Mouse (Mus musculus): ENCODE results near the gene Ivl. TPM values are rescaled to one million over a fixed set of nuclear protein-coding genes. Genes with fewer than 3 reads are reported as not detected.

Ivl gene
- total RNA-seq (2021), result not detected
- long read RNA-seq, result 0 reads

DNA sequence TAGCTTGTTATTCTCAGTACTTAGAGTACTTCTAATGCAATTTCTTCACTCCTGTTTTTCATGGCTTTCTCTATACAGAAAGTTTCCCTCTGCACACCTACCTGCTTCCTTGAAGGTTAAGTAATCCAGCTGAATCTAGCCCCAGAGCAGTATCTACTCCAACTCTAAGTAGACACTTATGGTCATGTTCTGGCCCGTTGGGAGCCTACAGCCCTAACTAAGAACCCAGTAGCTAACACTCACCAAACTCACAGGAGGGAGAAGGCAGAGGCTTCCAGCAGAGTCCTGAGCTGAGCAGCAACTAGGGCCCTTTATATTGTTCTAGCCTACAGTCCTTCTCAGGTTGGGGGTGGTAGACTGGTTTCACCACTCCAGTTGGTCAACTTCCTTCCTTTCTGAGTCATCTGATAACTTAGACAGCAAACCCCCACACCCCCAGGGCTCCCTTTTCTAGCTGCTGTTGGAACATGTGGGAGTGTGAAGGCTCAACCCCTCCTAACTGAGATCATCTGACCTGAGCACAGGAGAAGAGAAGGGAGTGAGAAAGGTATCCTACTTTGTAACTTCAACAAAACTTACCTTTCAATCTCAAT is at the start of gene Ivl:
Ivl (minus strand) TSS at position 287 of the 593 bp plus-strand sequence.
- DNase-seq (ENCODE audit: low spot score in 2 of 2), result no peak

DNA sequence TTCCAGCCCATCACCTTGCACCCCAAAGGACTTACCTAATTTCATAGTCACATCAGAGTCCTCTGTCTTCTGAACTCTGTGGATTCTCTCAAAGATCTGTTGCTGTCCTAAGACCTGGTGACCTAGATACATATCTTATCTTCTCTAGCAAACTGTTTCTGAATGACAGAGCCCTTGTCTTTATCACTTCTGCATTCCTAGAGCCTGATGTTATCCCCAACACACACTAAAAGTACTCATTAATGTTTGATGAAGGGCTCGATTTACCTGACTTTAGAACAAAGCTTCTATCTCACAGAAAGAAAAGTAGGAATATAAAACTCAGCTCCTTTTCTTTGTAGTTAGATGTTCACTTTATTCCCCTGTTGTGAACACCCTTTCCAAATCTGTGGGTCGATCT is 48.0 kb upstream of the Ivl start, which contains the start of gene Lce6a:
Lce6a (minus strand) TSS at position 101 of the 400 bp plus-strand sequence.
- DNase-seq (ENCODE audit: low spot score in 2 of 2), result no peak

GRCm38 (mm10) chr3:92609804-92610203 is 36.3 kb upstream of the Ivl start:
- DNase-seq (ENCODE audit: low spot score in 2 of 2), result no peak

GRCm38 (mm10) chr3:92607392-92607791 is 33.9 kb upstream of the Ivl start, which contains the start of gene 2210017I01Rik:
Gene 2210017I01Rik (minus strand): TSS chr3:92607492.
- DNase-seq (ENCODE audit: low spot score in 2 of 2), result no peak

DNA sequence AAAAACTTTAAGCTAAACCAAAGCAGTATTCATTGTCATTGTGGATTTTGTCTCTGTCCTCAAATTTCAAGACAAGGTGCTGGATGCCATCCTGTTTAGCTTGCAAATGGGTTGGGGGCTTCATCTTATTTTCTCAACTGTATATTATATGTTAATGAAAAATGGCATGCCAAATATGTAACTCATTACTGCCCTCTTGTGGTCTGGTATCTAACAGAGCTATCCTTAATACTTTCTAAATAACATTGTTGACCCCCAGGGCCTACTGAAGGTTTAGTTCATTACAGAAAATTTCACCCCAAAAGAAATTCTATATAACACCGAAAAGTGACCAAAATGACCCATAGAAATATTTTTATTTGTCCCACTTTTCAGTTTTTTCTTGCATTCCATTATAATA is 28.6 kb upstream of the Ivl start:
- DNase-seq (ENCODE audit: low spot score in 2 of 2), result peak in 1 of 2 experiments; percentile 6

GRCm38 (mm10) chr3:92600456-92600855 is 26.9 kb upstream of the Ivl start:
- no peak for DNase-seq (ENCODE audit: low spot score in 2 of 2)

GRCm38 (mm10) chr3:92599973-92600372 is 26.4 kb upstream of the Ivl start:
- DNase-seq (ENCODE audit: low spot score in 2 of 2), result no peak

DNA sequence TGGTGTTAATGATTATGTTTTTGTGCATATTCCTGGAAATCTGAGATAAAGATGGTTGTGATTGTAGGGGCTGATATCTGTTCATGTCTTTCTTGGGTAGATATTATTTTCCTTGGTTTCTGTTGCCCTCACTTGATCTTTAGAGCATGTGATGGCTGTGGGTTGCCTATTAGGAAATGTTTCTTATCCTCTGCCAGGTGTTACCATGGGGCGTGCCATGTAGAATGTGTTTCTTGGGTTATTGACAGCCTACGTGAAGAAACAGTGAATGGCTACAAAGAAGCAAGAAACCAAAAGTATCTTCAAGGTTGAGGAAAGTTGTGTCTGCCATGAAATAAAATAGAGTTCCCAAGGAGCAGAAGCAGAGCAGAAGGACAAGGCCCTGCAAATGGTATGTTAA is 24.9 kb upstream of the Ivl start:
- DNase-seq (ENCODE audit: low spot score in 2 of 2), result no peak

- DNase-seq (ENCODE audit: low spot score in 2 of 2), result no peak
Observed at GRCm38 (mm10) chr3:92588858-92589257, 15.3 kb upstream of the Ivl start, which contains the start of gene Smcp. Gene Smcp (minus strand): TSS chr3:92588997.

- no peak for DNase-seq (ENCODE audit: low spot score in 2 of 2)
Observed at GRCm38 (mm10) chr3:92587190-92587589, 13.7 kb upstream of the Ivl start.

GRCm38 (mm10) chr3:92585055-92585454 is 11.5 kb upstream of the Ivl start:
- no peak for DNase-seq (ENCODE audit: low spot score in 2 of 2)

- DNase-seq (ENCODE audit: low spot score in 2 of 2), result no peak
Observed at GRCm38 (mm10) chr3:92583164-92583826, 9.8 kb upstream of the Ivl start.

DNA sequence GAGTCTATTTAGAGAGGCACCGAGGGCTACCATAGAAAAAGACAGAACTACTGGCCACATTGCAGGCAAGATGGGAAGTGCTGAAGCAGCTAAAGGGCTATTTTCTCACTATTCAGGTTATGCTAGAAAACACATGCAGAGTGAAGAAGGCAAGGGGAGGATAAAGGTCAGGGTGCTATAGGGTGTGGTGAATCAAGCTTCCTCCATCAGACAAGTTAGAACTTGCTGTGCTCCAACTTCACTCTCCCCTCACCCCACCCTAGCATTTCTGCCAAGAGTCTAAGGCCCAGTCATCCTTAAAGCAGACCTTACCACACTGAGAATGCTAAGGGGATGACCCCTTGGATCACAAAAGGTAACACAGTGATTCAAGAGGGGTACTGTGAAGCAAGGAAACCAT is 6.0 kb upstream of the Ivl start:
- no peak for DNase-seq (ENCODE audit: low spot score in 2 of 2)

DNA sequence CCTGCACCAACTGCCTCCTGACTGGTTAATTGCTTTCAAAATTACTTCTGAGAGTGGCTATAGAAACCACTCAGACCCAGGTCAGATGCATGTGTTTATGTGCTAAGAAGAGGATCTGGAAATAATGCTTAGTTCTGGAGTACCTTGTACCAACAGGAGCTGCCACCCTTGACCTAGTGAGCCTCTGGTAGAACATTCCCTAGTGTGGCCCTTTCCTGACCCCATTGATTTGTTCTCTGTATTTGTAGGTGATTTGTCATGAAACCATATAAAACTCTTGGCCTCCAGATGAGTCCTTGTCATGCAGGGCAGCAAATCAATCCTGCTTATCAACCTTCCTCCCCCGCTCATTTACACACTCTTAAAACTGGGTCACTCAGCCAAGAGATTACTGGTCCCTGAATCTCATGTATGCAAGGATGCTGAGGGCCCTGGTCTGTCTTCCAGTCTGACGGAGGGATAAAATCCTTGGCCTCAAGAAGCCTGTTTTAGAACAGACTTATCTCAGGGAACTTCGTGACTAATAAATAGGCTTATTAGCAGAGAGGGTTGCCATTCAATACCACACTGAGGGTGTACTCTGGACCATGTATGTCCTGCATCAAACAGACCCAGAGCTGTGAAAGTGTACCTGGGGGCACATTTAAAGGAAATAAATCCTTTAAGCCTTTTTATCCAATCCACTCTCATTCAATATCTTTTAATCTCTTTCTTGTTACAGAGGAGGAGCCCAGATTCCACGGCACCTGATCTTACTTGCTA is 5.3 kb upstream of the Ivl start:
- no peak for DNase-seq (ENCODE audit: low spot score in 2 of 2)

DNA sequence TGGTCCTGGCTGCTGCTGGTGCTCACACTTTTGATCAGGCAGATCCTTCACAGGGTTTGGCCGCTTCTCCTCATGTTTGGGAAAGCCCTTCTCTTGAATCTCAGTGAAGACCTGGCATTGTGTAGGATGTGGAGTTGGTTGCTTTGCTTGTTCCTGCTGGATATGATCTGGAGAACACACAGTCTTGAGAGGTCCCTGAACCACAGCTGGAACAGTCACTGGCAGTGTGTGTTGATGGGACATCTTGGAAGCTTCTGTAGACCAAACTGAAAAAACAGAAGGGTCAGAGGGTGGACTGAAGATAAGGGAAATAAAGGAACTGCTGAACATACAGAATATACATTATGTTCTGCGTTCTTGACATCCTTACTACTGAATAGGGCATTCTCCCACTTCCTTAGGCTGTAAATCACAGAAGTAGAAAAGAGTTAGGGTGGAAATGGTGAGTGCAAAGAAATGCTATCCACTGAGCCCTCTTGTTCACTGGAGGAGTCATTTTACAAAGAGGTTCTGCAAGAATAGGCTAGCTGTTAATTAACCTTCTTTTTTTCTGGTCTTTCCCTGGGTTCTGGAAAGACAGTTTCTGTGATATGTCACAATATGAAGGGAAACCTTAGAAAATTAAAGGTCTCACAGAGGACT is 900 bp downstream of the Ivl start:
- no peak for DNase-seq (ENCODE audit: low spot score in 2 of 2)

DNA sequence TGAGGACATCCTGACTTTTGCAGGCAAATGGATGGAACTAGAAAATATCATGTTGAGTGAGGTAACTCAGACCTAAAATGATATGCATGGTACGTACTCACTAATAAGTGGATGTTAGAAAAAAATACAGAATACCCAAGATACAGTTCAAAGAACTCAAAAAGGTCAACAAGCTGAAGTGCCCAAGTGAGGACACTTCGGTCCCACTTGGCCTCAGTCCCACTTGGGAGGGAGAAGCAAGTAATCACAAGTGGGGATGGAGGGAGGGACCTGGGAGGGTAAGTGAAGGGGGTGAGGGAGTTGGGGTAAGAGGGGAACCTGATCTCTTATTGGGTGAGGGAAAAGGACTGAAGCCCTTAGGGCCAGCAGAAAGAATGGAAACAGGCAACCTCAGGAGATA is 4.8 kb downstream of the Ivl start:
- DNase-seq (ENCODE audit: low spot score in 2 of 2), result no peak

DNA sequence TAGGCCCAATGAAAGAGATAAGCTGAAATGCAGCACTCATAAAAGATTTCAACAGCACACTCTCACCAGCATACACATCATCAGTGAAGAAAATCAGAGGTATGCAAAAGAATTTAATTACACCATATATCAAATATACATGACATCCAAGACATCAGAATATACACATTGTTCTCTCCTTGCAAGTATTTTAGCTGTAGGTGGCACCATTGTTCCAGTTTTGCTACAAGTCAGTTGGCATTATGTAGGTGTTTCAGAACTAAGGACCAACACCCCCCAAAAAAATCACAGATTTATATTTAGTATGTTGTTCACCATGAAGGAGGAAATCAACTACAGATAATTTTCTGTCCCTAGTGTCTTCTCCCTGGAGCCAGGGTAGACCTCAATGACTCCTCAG is 8.1 kb downstream of the Ivl start:
- no peak for DNase-seq (ENCODE audit: low spot score in 2 of 2)

DNA sequence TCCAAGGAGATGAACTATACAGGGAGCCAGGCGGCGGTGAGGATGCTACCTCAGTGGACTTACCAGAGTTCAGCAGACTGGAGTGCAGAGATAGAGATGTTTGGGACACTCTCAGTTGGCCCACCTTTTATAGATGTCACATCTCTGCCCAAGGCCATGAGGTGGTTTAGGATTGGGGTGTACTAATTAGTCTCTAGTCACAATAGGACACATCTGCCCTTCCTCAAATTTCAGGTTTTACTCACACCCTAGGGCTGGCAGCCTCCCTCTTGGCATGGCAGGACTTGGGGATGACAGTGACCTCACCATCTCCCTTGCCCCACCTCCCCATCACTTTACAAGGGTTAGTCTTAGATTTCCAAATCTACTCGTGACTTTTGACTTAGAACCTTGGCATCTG is 39.1 kb downstream of the Ivl start, which contains the start of gene 2310046K23Rik:
2310046K23Rik (minus strand) TSS at position 101 of the 400 bp plus-strand sequence.
- no peak for DNase-seq (ENCODE audit: low spot score in 2 of 2)

Measured in layer of hippocampus, adult 18-20 months (tissue).